28 mouse cellular contexts compared by ENCODE assay signal in the genomic region with DNA sequence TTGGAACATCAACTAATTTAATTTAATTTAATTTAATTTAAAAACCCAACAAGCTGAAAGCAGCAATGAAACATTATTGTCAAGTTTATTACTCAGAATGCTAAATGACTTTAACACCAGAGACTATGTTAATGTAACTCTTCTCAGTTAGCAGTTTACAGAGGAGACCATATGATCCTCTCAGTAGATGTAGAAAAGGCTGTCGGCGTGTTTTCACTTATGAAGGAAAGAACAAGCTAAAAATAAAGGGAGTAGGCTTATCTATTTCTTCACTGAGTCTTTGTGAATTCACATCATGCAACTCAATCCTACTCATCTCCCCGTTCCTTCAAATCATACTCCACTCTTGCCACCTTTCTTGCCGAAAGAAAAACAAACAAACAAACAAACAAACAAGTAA. TPM values are rescaled to one million over a fixed set of nuclear protein-coding genes. Genes with fewer than 3 reads are reported as not detected.
A peak's percentile ranks its signal among the peaks of the same experiment; 100 is the strongest.
DNase-seq lines count a peak whose midpoint lies in the region; TF ChIP-seq lines count a peak whose summit lies in the region.
"Had no signal": no experiment of that assay in that cellular context is flagged by ENCODE, and none has a peak within 500 bp of the region (broad histone marks: within the 10 kb centered on the region; RNA-seq: fewer than 3 reads in every experiment).

No protein-coding gene starts in this region.

- TF ChIP-seq CTCF in left cerebral cortex, adult 2 months (IDR thresholded peaks at IDR 0.05) = no peak

- H3K4me3 ChIP-seq in left cerebral cortex, adult 2 months = no peak overlapping the region
- H3K4me3 ChIP-seq: embryonic facial prominence, embryonic 10.5 days; embryonic facial prominence, embryonic 13.5 days; erythroblast, embryonic 14.5 days; forebrain, embryonic 13.5 days; heart, embryonic 12.5 days; heart, embryonic 15.5 days; hindbrain, embryonic 10.5 days; hindbrain, embryonic 13.5 days had no signal

- intact Hi-C loops in left cerebral cortex, postnatal 25 days (cut with DNase I) = no loop called here
- intact Hi-C loops in left cerebral cortex, adult 2 months (cut with DNase I) = loop anchor here (2.0 kb wide), 1 partner anchor 62 kb away; no protein-coding TSS in a partner anchor

- no peak overlapping the region for H3K27ac ChIP-seq in left cerebral cortex, adult 2 months
- H3K27ac ChIP-seq: embryonic facial prominence, embryonic 10.5 days; embryonic facial prominence, embryonic 13.5 days; forebrain, embryonic 13.5 days; heart, embryonic 15.5 days; hindbrain, embryonic 10.5 days; hindbrain, embryonic 13.5 days had no signal

- DNase-seq in frontal cortex, adult 2 months (ENCODE audit: extremely low spot score in 1 of 2, low spot score in 1 of 2) = peak; percentile 11 to 43
- no peak for DNase-seq in frontal cortex, postnatal 10 days (ENCODE audit: low spot score in 2 of 2)
- peak; percentile 8 to 70 for DNase-seq in left cerebral cortex, postnatal 25 days (ENCODE audit: low spot score in 2 of 2)
- DNase-seq in left cerebral cortex, adult 2 months (ENCODE audit: extremely low spot score in 1 of 2, low spot score in 2 of 2) = no peak
- peak; percentile 48 for DNase-seq in brain, adult 2 months (ENCODE audit: low read depth, low spot score)
- DNase-seq in telencephalon, adult 2 months (ENCODE audit: low read depth, low spot score) = peak; percentile 44
- DNase-seq: adrenal gland, adult 2 months; adrenal gland, postnatal 14 days; cerebellum, adult 11-12 months; cerebellum, adult 8-10 months; cerebellum, postnatal 10 days; cerebellum, postnatal 36 days; embryo, embryonic 11 days; gastrocnemius, postnatal 25 days; heart, adult 18-20 months; heart, postnatal 10 days; heart, postnatal 36 days had no signal

RNA-seq across cellular contexts. Expression of a gene that starts 16.7 kb away (rescaled TPM):
- polyA plus RNA-seq in frontal cortex, adult 2 months (2012; rRNA removed) = 9.1 and 10.0 TPM in 2 replicates
- 1 to 10 TPM; 8.2 to 9.1 TPM for total RNA-seq in left cerebral cortex, postnatal 25 days (2021)
- 1 to 10 TPM; 8.1 to 9.5 TPM for total RNA-seq in left cerebral cortex, adult 2 months (2021)
- total RNA-seq: MEL had no signal
- polyA plus RNA-seq: CD4-positive, CD25-positive, alpha-beta regulatory T cell, adult 4 months had no signal

RNA-seq across cellular contexts. Expression of a gene that starts 38.1 kb away (rescaled TPM):
- polyA plus RNA-seq in frontal cortex, adult 2 months (2012; rRNA removed) = 0.40 and 0.76 TPM in 2 replicates
- total RNA-seq in left cerebral cortex, postnatal 25 days (2021) = under 1 TPM; 0.39 to 0.89 TPM
- total RNA-seq in left cerebral cortex, adult 2 months (2021) = under 1 TPM in 1 of 2 experiments, not detected in 1; 0.48 TPM
- total RNA-seq: gastrocnemius, adult 8-10 months; gastrocnemius, postnatal 25 days; MEL had no signal
- polyA plus RNA-seq: CD4-positive, CD25-positive, alpha-beta regulatory T cell, adult 4 months; erythroblast, embryonic 14.5 days had no signal

RNA-seq across cellular contexts. Expression of a gene that starts 47.0 kb away (rescaled TPM):
- polyA plus RNA-seq in frontal cortex, adult 2 months (2012; rRNA removed) = 20.4 and 27.5 TPM in 2 replicates
- total RNA-seq in left cerebral cortex, postnatal 25 days (2021) = 10 to 100 TPM; 16.7 to 18.6 TPM
- 10 to 100 TPM; 21.5 to 28.2 TPM for total RNA-seq in left cerebral cortex, adult 2 months (2021)
- total RNA-seq: MEL had no signal
- polyA plus RNA-seq: CD4-positive, CD25-positive, alpha-beta regulatory T cell, adult 4 months had no signal

Comparison
In these comparisons a context has a peak if more than half of its experiments do, and no peak if none do; other contexts are left out.
1. DNase-seq: peak in frontal cortex, adult 2 months (2 of 2), left cerebral cortex, postnatal 25 days (2 of 2), brain, adult 2 months (single experiment) and telencephalon, adult 2 months (single experiment); none in frontal cortex, postnatal 10 days (0 of 2) and left cerebral cortex, adult 2 months (0 of 2).